Mouse (Mus musculus): ENCODE measurements around the gene Trappc6b. TPM values are rescaled to one million over a fixed set of nuclear protein-coding genes. Genes with fewer than 3 reads are reported as not detected.

Trappc6b gene
- total RNA-seq, 2 experiments from 2014 or later, result 29.9 to 33.7 TPM

Other genes with a start within 250 kb of the Trappc6b start
- 10 to 100 TPM; 42.9 to 43.4 TPM for gene Sec23a, start 49.5 kb downstream of the Trappc6b start, total RNA-seq (2021)
- gene Gemin2, start 48.1 kb downstream of the Trappc6b start, total RNA-seq (2021), result 1 to 10 TPM; 4.6 to 5.1 TPM
- 10 to 100 TPM; 14.9 to 18.2 TPM for gene Pnn, start 5.4 kb upstream of the Trappc6b start, total RNA-seq (2021)
- 10 to 100 TPM; 62.5 to 69.8 TPM for gene Mia2, start 34.3 kb upstream of the Trappc6b start, total RNA-seq (2021)
- gene Fbxo33, start 158.3 kb upstream of the Trappc6b start, total RNA-seq (2021), result 1 to 10 TPM; 4.3 to 5.2 TPM

All from gastrocnemius, postnatal 14 days (tissue).